20 mouse cellular contexts compared by ENCODE assay signal in genomic region chr11:55465177-55465576, GRCm38 (mm10). TPM values are rescaled to one million over a fixed set of nuclear protein-coding genes. Genes with fewer than 3 reads are reported as not detected.
DNase-seq lines count a peak whose midpoint lies in the region; ATAC-seq and TF ChIP-seq lines count a peak whose summit lies in the region.
"Had no signal": no experiment of that assay in that cellular context is flagged by ENCODE, and none has a peak within 500 bp of the region (broad histone marks: within the 10 kb centered on the region; RNA-seq: fewer than 3 reads in every experiment).

No protein-coding gene starts in this region.

- no peak overlapping the region for H3K4me3 ChIP-seq in intestine, embryonic 15.5 days (replicated peaks)
- no peak overlapping the region for H3K4me3 ChIP-seq in kidney, embryonic 16.5 days (ENCODE audit: low read length)
- H3K4me3 ChIP-seq in liver, postnatal 0 days (ENCODE audit: low read depth, low read length), result no peak overlapping the region
- no peak overlapping the region for H3K4me3 ChIP-seq in midbrain, embryonic 13.5 days (replicated peaks)
- H3K4me3 ChIP-seq: forebrain, embryonic 12.5 days; heart, embryonic 10.5 days; left cerebral cortex, adult 2 months; limb, embryonic 10.5 days; neural tube, embryonic 12.5 days had no signal

- DNase-seq in Patski (ENCODE audit: low read depth, low spot score), result peak; percentile 44
- DNase-seq in liver, postnatal 0 days, result no peak
- DNase-seq in urinary bladder, postnatal 14 days (ENCODE audit: low spot score), result no peak
- DNase-seq in right cerebral cortex, postnatal 14 days, result no peak
- DNase-seq: adrenal gland, adult 2 months; cerebellum, postnatal 25 days; gastrocnemius, postnatal 25 days; heart, postnatal 10 days; lung, adult 18-20 months; right cerebral cortex, postnatal 25 days; thymus, adult 18-20 months had no signal

- ATAC-seq in Patski, result no peak
- no peak for ATAC-seq in intestine, embryonic 15.5 days
- no peak for ATAC-seq in kidney, embryonic 16.5 days (ENCODE audit: low FRiP score, low TSS enrichment)
- ATAC-seq in liver, postnatal 0 days, result no peak
- no peak for ATAC-seq in midbrain, embryonic 13.5 days

- no peaks in the 10 kb centered on the region for H3K36me3 ChIP-seq in intestine, embryonic 15.5 days
- H3K36me3 ChIP-seq in kidney, embryonic 16.5 days (ENCODE audit: insufficient read depth, low read length), result no peaks in the 10 kb centered on the region
- H3K36me3 ChIP-seq in liver, postnatal 0 days (replicated peaks; ENCODE audit: insufficient read depth, low read length), result no peaks in the 10 kb centered on the region
- H3K36me3 ChIP-seq in midbrain, embryonic 13.5 days, result no peaks in the 10 kb centered on the region
- H3K36me3 ChIP-seq: forebrain, embryonic 12.5 days; heart, embryonic 10.5 days; limb, embryonic 10.5 days; neural tube, embryonic 12.5 days had no signal

- peaks cover 8% of the 10 kb centered on the region for H3K4me1 ChIP-seq in intestine, embryonic 15.5 days (replicated peaks)
- peaks cover 12% of the 10 kb centered on the region for H3K4me1 ChIP-seq in kidney, embryonic 16.5 days (ENCODE audit: insufficient read depth, low read length)
- peaks cover 23% of the 10 kb centered on the region for H3K4me1 ChIP-seq in liver, postnatal 0 days (ENCODE audit: insufficient read depth)
- H3K4me1 ChIP-seq in midbrain, embryonic 13.5 days (replicated peaks), result peaks cover 21% of the 10 kb centered on the region

- TF ChIP-seq CTCF in Patski (IDR thresholded peaks at IDR 0.05), result no peak
- no peak for TF ChIP-seq CTCF in liver, postnatal 0 days (IDR thresholded peaks at IDR 0.05; ENCODE audit: low read depth)

- peak overlapping the region; percentile 17; the same call in 1 of the 2 replicates for H3K4me2 ChIP-seq in intestine, embryonic 15.5 days (replicated peaks)
- H3K4me2 ChIP-seq in kidney, embryonic 16.5 days (replicated peaks; ENCODE audit: low read depth, low read length), result no peak overlapping the region
- H3K4me2 ChIP-seq in liver, postnatal 0 days (ENCODE audit: low read depth, low read length), result peak overlapping the region; percentile 29; the same call in 1 of the 2 replicates
- no peak overlapping the region for H3K4me2 ChIP-seq in midbrain, embryonic 13.5 days (replicated peaks)
- H3K4me2 ChIP-seq: forebrain, embryonic 12.5 days; hindbrain, embryonic 14.5 days; neural tube, embryonic 12.5 days had no signal

- POLR2A ChIA-PET in Patski (lab: Charles Lee), result interaction anchor here (1.5 kb wide), 1 partner anchor 10 kb away, joined by 3 read pairs; no protein-coding TSS in a partner anchor

- no peaks in the 10 kb centered on the region for H3K9me3 ChIP-seq in intestine, embryonic 15.5 days
- no peaks in the 10 kb centered on the region for H3K9me3 ChIP-seq in kidney, embryonic 16.5 days (ENCODE audit: low read length)
- H3K9me3 ChIP-seq in liver, postnatal 0 days (ENCODE audit: low read length), result no peaks in the 10 kb centered on the region
- H3K9me3 ChIP-seq in midbrain, embryonic 13.5 days, result no peaks in the 10 kb centered on the region
- H3K9me3 ChIP-seq: forebrain, embryonic 12.5 days; heart, embryonic 10.5 days; limb, embryonic 10.5 days; neural tube, embryonic 12.5 days had no signal

- no peak overlapping the region for H3K9ac ChIP-seq in intestine, embryonic 15.5 days
- H3K9ac ChIP-seq in kidney, embryonic 16.5 days (replicated peaks; ENCODE audit: low read length), result no peak overlapping the region
- H3K9ac ChIP-seq in liver, postnatal 0 days (replicated peaks), result no peak overlapping the region
- no peak overlapping the region for H3K9ac ChIP-seq in midbrain, embryonic 13.5 days (replicated peaks)
- H3K9ac ChIP-seq: forebrain, embryonic 12.5 days; hindbrain, embryonic 14.5 days; neural tube, embryonic 12.5 days had no signal

- TF ChIP-seq EP300 in liver, postnatal 0 days (IDR thresholded peaks at IDR 0.05; ENCODE audit: low read depth), result no peak

- CTCF ChIA-PET in Patski (lab: Charles Lee), result no interaction called here

- in situ Hi-C loops in Patski (cut with MboI; ENCODE audit: low pct_unique_long_range_greater_than_20kb), result no loop called here

- WGBS in intestine, embryonic 15.5 days, result 52% methylated on average over 3 of the region's 3 CpGs
- WGBS in kidney, embryonic 16.5 days, result 81% methylated on average over 3 of the region's 3 CpGs
- WGBS in liver, postnatal 0 days (ENCODE audit: insufficient replicate concordance), result 59% methylated on average over 3 of the region's 3 CpGs
- WGBS in midbrain, embryonic 13.5 days, result 83% methylated on average over 3 of the region's 3 CpGs

- peak overlapping the region; percentile 59 for H3K27ac ChIP-seq in intestine, embryonic 15.5 days
- peak overlapping the region; percentile 46 for H3K27ac ChIP-seq in kidney, embryonic 16.5 days (ENCODE audit: low read length)
- H3K27ac ChIP-seq in liver, postnatal 0 days (ENCODE audit: low read depth), result peak overlapping the region; percentile 64
- no peak overlapping the region for H3K27ac ChIP-seq in midbrain, embryonic 13.5 days
- H3K27ac ChIP-seq: forebrain, embryonic 12.5 days; heart, embryonic 10.5 days; hindbrain, embryonic 14.5 days; left cerebral cortex, adult 2 months; limb, embryonic 10.5 days; neural tube, embryonic 12.5 days had no signal

- H3K27me3 ChIP-seq in Patski, result no peaks in the 10 kb centered on the region
- no peaks in the 10 kb centered on the region for H3K27me3 ChIP-seq in intestine, embryonic 15.5 days (replicated peaks)
- no peaks in the 10 kb centered on the region for H3K27me3 ChIP-seq in kidney, embryonic 16.5 days (ENCODE audit: insufficient read depth, low read length)
- no peaks in the 10 kb centered on the region for H3K27me3 ChIP-seq in liver, postnatal 0 days (ENCODE audit: insufficient read depth, low read length)
- no peaks in the 10 kb centered on the region for H3K27me3 ChIP-seq in midbrain, embryonic 13.5 days
- H3K27me3 ChIP-seq: forebrain, embryonic 12.5 days; neural tube, embryonic 12.5 days had no signal

RNA-seq across cellular contexts. Expression of gene Atox1, which starts 4.1 kb away (rescaled TPM):
- 254 TPM for polyA plus RNA-seq in Patski (2021)
- polyA plus RNA-seq in intestine, embryonic 15.5 days (2015; fragmentation: Nextera tagmentation; extraction: Ambion mirVana), result 370 and 402 TPM in 2 replicates
- polyA plus RNA-seq in kidney, embryonic 16.5 days (2015; fragmentation: Nextera tagmentation; extraction: Ambion mirVana), result 376 and 406 TPM in 2 replicates
- polyA plus RNA-seq in liver, postnatal 0 days (2015; fragmentation: Nextera tagmentation; extraction: Ambion mirVana), result 261 and 271 TPM in 2 replicates
- polyA plus RNA-seq in midbrain, embryonic 13.5 days (2015; fragmentation: Nextera tagmentation; extraction: Ambion mirVana), result 258 and 274 TPM in 2 replicates

RNA-seq across cellular contexts. Expression of gene G3bp1, which starts 4.3 kb away (rescaled TPM):
- polyA plus RNA-seq in Patski (2021), result 53.9 TPM
- polyA plus RNA-seq in intestine, embryonic 15.5 days (2015; fragmentation: Nextera tagmentation; extraction: Ambion mirVana), result 163 and 179 TPM in 2 replicates
- polyA plus RNA-seq in kidney, embryonic 16.5 days (2015; fragmentation: Nextera tagmentation; extraction: Ambion mirVana), result 188 and 197 TPM in 2 replicates
- 34.2 and 36.8 TPM in 2 replicates for polyA plus RNA-seq in liver, postnatal 0 days (2015; fragmentation: Nextera tagmentation; extraction: Ambion mirVana)
- polyA plus RNA-seq in midbrain, embryonic 13.5 days (2015; fragmentation: Nextera tagmentation; extraction: Ambion mirVana), result 145 and 147 TPM in 2 replicates

RNA-seq across cellular contexts. Expression of gene Sparc, which starts 42.2 kb away (rescaled TPM):
- 789 TPM for polyA plus RNA-seq in Patski (2021)
- 1,532 and 1,545 TPM in 2 replicates for polyA plus RNA-seq in intestine, embryonic 15.5 days (2015; fragmentation: Nextera tagmentation; extraction: Ambion mirVana)
- 1,474 and 1,572 TPM in 2 replicates for polyA plus RNA-seq in kidney, embryonic 16.5 days (2015; fragmentation: Nextera tagmentation; extraction: Ambion mirVana)
- 258 and 272 TPM in 2 replicates for polyA plus RNA-seq in liver, postnatal 0 days (2015; fragmentation: Nextera tagmentation; extraction: Ambion mirVana)
- 374 and 417 TPM in 2 replicates for polyA plus RNA-seq in midbrain, embryonic 13.5 days (2015; fragmentation: Nextera tagmentation; extraction: Ambion mirVana)

Comparison
In these comparisons a context has a peak if more than half of its experiments do, and no peak if none do; other contexts are left out.
1. H3K4me2 ChIP-seq: peak in intestine, embryonic 15.5 days (single experiment) and liver, postnatal 0 days (single experiment); none in kidney, embryonic 16.5 days (single experiment) and midbrain, embryonic 13.5 days (single experiment).